Mouse (Mus musculus) adrenal gland, adult (tissue): Measurements from ENCODE around the gene Gm9837.

Experiments used
- DNase-seq, 2 experiments: peaks; one replicate each; pipeline ENCODE4 v3.0.0; 2022 to 2023; ENCODE audit warnings: low spot score in 1 of 2; ENCODE audit not compliant: inconsistent age in 2 of 2

The Gm9837 gene

GRCm38 (mm10) chr11:53427993-53428715 lies 42.1 kb downstream of the Gm9837 start:
- DNase-seq: peak in 1 of 2 experiments; percentile 57

- peak in 1 of 2 experiments; percentile 23 for DNase-seq
Observed at GRCm38 (mm10) chr11:53426914-53427313, 43.4 kb downstream of the Gm9837 start.

GRCm38 (mm10) chr11:53425711-53426255 lies 44.5 kb downstream of the Gm9837 start:
- peak in 1 of 2 experiments; percentile 60 for DNase-seq

GRCm38 (mm10) chr11:53425251-53425650 lies 45.0 kb downstream of the Gm9837 start:
- DNase-seq: no peak

- peak in 1 of 2 experiments; percentile 86 for DNase-seq
Observed at GRCm38 (mm10) chr11:53424826-53425225, 45.5 kb downstream of the Gm9837 start.

- DNase-seq: no peak
Observed at GRCm38 (mm10) chr11:53423036-53423435, 47.2 kb downstream of the Gm9837 start, which contains the start of gene Leap2. Leap2 (minus strand) TSS chr11:53423170.
